Mouse (Mus musculus) thymus, postnatal 36 days (tissue): ENCODE results near the gene Gpr137.

Experiments used
- DNase-seq, 2 experiments: peaks; one replicate each; pipeline ENCODE4 v3.0.0; 2022; ENCODE audit warnings: mixed read lengths in 2 of 2

Gpr137 gene

GRCm38 (mm10) chr19:6972247-6972917 is 30.1 kb upstream of the Gpr137 start:
- no peak for DNase-seq

- no peak for DNase-seq
Measured at GRCm38 (mm10) chr19:6971644-6972043, 29.4 kb upstream of the Gpr137 start.

- DNase-seq, result no peak
Measured at GRCm38 (mm10) chr19:6970460-6971085, 28.3 kb upstream of the Gpr137 start.

DNA sequence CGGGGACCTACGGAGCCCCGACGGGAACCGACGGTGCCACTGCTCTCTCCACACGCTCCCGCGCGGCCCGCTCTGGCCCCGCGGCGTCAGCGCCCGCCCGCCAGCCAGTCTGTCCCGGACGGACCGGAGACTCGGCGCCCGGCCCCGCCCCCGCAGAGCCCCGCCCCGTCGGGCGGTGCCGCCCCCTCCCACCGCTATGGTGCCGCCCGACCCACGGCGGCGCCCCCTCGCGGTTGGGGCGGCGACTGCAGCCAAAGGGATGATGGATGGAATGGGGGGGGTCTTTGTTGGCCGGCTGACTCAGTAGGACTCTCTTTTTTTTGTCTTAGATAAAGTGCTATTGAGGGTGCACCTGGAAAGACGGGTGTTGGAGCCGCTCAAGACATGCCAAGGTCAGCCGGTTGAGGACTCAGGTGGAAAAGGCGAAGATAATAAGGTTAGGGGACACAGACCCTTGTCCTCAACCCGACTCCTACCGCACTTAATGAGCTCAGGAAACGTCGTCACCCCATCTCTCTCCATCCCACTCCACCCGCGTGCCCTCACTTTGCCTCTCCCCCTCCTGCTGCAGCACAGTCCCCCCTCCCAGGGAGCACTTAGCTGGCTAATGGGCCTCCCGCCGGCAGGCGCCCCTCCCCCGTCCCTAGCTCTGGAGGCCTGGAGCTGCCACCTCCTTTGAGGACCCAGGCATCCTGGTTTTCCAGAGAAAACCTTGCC is 27.5 kb upstream of the Gpr137 start:
- peak; percentile 71 to 74 for DNase-seq

DNA sequence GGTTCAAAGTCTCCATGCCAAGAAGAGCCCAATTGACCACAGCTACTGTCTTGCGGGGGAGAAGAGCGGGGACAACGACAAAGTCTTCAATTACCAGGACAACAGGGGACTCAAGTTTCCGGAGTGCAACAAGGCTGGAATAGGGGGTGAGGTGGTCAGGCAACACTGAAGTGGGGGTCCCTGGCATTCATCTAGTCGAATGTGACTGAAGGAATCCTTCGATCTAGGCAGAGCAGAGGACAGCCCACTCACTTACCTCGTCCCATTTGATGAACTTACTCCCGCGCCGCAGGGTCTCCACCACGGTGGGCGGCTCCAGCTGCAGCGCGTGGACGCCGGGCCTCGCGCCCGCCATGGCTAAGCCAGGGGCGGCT is 27.0 kb upstream of the Gpr137 start:
- DNase-seq, result no peak

- peak; percentile 40 to 58 for DNase-seq
Measured at GRCm38 (mm10) chr19:6968491-6969271, 26.4 kb upstream of the Gpr137 start.

DNA sequence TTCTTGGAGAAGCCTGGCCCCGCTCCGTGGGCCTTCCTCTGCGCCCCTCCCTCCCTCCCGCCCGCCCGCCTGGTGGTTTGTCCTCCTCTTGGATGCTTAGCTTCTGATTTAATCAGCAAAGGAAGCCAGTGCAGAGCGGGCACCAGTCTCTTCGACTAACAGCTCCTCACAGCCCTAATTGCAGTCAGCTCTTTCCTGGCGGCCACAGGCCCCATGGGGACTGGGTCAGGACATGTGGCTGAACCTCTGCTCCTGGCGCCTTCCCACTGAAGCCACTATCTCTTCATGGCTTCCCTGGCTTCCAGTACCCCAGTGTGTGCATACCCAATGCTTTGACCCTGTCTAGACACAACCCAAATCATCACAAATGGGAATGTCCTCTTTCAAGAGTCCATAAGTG is 14.2 kb upstream of the Gpr137 start:
- no peak for DNase-seq

DNA sequence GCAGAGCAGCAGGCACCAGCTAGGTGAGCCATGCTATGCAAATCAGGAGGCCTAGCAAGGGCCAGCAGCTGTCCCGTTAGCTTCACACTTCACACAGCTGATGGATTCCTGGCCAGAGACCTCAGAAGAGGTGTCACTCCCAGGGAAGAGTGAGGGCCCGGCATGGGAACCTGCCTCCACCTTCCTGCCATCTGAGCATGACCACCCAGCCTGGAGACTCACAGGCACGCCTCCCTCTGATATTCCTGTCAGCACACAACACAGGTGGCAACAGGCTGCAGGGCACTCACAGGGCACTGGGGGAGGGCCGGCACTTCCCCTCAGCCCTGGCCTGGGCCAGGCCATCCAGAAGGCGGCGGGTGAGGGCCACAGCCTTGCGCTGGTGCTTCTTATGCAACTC is 13.1 kb upstream of the Gpr137 start:
- DNase-seq, result no peak

DNA sequence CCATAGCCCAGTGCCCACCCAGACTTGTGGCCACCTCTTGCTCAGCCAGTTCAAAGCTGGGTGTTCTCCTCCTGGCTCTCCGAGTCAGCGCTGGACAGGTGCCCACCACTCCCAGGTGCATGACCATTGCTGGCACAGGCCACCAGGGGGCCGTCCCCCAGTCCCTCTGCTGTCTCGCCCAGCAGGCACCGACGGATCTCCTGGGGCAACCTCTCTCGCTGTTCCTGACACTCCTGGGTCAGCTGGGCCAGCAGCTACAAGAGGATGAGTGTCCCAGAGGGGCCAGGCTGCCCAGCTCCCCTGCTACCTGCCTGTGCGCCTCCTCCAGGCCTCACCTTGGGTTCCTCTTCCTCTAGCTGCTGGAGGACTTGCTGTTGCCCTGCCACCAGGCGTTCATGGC is 11.8 kb upstream of the Gpr137 start:
- peak; percentile 33 to 52 for DNase-seq

- peak; percentile 28 to 55 for DNase-seq
Measured at GRCm38 (mm10) chr19:6952712-6953037, 10.4 kb upstream of the Gpr137 start.

DNA sequence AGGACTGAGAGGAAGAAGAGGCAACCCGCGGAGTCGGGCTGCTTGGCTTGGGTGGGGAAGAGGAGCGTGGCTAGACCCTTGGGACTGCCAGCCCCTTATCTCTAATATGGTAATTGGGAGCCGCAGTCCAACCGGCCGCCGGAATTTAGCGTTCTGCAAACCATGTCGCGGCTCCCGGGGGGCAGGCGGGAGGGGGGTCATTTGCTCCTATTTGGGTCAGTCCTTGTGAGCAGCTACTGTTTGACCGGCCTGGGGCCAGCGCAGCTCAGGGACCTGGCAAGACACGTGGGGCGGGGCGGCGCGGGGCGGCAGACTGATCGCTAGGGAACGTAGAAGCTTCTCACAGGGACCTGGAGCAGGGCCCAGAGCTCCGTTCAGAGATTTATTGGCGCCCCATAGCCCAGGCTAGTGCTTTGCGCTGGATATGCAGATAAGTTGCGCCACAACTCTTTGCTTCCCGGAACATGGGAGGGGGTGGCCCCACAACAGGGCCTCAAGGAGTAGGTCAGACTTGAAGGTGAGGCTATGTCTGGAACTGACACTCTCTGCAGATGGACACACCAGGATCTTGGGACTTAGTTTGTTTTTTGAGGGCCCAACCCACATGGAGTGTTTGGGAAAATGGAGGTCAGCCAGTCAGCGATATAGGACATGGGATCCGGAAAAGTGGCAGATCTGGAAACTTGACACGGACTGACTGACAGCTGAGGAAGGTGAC is 9.9 kb upstream of the Gpr137 start:
- peak; percentile 51 to 66 for DNase-seq

GRCm38 (mm10) chr19:6951381-6951968 is 9.2 kb upstream of the Gpr137 start:
- peak; percentile 84 to 85 for DNase-seq

- DNase-seq, result peak; percentile 41 to 57
Measured at GRCm38 (mm10) chr19:6950613-6951153, 8.4 kb upstream of the Gpr137 start.

GRCm38 (mm10) chr19:6949951-6950350 is 7.7 kb upstream of the Gpr137 start:
- DNase-seq, result no peak

- DNase-seq, result no peak
Measured at GRCm38 (mm10) chr19:6949532-6949931, 7.3 kb upstream of the Gpr137 start.

DNA sequence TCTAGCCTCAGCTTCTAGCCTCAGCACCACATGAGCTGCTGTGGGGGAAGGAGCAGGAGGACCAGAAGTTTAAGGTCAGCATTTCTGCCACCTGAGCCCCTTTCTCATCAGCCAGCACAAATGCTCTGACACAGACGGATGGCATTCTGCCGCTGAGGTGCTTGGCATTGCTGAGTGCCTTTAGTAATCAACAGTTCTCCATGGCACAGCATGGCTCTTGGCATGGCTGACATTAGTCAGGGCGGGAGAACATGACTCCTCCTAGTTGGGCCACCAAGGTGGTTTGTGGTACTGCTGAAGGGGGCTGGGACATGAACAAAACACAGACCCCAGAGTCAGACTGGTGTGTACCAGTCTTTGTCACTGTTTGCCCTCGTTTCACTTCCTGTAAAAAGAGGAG is 5.9 kb upstream of the Gpr137 start:
- no peak for DNase-seq

- DNase-seq, result no peak
Measured at GRCm38 (mm10) chr19:6947742-6948141, 5.5 kb upstream of the Gpr137 start.

DNA sequence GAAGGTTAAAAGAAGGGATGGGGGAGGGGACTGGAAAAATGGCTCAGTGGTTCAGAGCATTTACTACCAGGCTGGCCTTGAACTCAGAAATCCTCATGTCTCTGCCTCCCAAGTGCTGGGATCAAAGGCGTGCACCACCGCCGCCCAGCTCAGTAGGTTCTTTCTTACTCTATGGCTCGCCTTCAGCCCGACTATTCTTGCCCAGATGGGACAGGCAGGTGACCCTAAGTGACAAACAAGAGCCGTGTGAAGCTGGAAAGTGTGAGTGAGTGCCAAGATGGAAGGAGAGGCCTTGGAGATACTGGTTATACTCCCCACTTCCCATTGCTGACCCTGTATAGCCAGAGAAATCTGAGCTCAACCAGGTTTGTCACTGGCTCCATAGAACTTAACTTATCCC is 1.4 kb upstream of the Gpr137 start:
- DNase-seq, result no peak

- no peak for DNase-seq
Measured at GRCm38 (mm10) chr19:6942764-6943163, 484 bp upstream of the Gpr137 start.

DNA sequence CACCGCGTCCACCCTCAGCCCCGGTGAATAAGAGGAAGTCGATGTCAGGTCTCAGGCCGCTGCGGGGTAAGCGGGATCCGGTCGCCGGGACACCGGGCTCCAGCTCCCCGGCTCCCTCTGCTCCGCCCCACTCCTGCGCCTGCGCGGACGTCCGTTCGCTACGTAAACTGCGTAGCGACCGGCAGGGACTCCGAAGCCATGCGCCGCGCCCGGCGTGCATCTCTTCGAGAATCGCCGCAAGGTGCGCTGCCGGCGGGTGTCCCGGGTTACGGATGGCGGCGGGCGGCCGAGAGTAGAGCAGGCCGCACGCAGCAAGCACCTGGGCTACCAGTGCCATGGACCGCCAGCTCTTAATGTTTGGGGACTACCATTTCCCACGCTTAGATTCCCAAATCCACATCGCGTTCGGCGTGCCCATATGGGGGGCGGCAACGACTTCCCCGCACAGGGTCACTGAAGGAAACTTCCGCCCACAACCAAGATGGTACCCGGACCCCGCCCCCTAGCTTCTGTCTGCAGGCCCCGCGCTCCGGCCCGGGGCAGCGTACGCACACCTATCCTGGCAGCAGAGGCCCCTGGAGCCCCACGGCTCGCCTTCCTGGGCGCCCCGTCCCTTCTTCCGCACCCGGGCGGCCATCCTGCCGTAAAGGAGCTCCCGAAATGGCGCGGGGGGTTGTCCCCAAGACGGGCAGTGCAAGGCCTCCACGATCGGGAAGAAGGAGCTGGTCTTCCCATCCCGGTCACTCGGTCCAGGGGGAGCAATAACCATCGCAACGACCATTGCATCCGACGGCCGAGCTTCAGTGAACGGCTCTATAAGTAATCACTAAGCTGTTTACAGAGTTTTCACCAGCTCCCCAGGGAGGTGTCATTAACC is 670 bp downstream of the Gpr137 start, which contains the start of gene Bad:
Bad (plus strand) TSS at position 490 of the 877 bp plus-strand sequence.
- DNase-seq, result peak; percentile 92 to 95
